Mouse (Mus musculus): ENCODE measurements at regions not wholly inside any gene's neighbourhood (a gene's known extent, or its start where the extent isn't known, plus 50 kb on each side); places are given as distances from the start of the nearest gene placed in this dataset.

DNA sequence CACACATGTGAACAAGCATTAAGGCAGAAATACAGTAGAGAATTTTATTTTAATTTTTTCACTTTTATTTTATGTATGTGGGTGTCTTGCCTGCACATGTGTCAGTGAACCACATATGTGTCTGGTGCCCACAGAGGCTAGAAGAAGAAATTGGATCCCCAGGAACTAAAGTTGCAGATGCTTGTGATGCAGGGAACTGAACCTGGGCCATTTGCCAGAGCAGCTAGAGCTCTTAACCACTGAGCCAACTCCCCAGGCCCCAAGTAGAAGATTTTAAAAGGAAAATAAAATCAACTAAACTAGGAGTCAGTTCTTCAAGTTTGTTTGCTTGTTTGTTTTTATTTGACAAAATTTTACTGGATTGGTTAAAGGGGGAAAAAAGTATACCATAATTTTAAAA lies 185.5 kb upstream of the Kdm8 start:
- Histone ChIP-seq H3K27me3 (ENCODE audit: control insufficient read depth, insufficient read depth, low read length) (no peaks in the 10 kb centered on the region), H3K9me3 (ENCODE audit: control insufficient read depth, low read length) (no peaks in the 10 kb centered on the region), H3K36me3 (ENCODE audit: control insufficient read depth, insufficient read depth, low read length) (no peaks in the 10 kb centered on the region), H3K4me2 (replicated peaks; ENCODE audit: low read depth) (no peak overlapping the region), H3K4me1 (replicated peaks; ENCODE audit: control insufficient read depth, insufficient read depth) (no peaks in the 10 kb centered on the region), H3K4me3 (ENCODE audit: low read depth, low read length) (no peak overlapping the region), H3K9ac (ENCODE audit: low read length) (no peak overlapping the region), H3K27ac (replicated peaks) (no peak overlapping the region)
- ATAC-seq (ENCODE audit: low FRiP score, low TSS enrichment) (no peak), DNase-seq (ENCODE audit: low spot score) (no peak)
- TF ChIP-seq CTCF (IDR thresholded peaks at IDR 0.05; ENCODE audit: low read depth), result no peak
- no peak for TF ChIP-seq EP300 (optimal IDR thresholded peaks at IDR 0.05)

DNA sequence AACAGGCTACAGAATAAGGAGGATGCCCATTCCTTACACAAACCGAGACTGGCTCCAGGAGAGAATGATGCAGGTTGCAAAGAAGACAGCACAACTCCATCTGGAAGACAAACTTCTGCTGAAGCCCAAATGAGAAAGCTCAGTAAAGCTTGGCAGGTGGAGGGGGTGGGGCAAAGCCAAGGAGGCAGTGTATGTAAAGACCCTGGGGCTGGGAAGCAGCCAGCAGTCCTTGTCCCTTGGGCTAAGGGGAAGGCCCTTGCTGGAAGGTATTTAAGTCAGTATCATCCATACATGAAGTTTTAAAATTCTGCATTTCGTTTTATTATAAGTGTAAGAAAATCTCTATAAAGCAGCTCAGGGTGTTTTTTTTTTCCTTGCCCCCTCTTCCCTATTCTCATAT lies 182.3 kb upstream of the Kdm8 start:
- TF ChIP-seq EP300 (optimal IDR thresholded peaks at IDR 0.05), result no peak
- no peak for TF ChIP-seq CTCF (IDR thresholded peaks at IDR 0.05; ENCODE audit: low read depth)
- Histone ChIP-seq H3K36me3 (ENCODE audit: control insufficient read depth, insufficient read depth, low read length) (no peaks in the 10 kb centered on the region), H3K4me1 (replicated peaks; ENCODE audit: control insufficient read depth, insufficient read depth) (no peaks in the 10 kb centered on the region), H3K4me3 (ENCODE audit: low read depth, low read length) (no peak overlapping the region), H3K9ac (ENCODE audit: low read length) (no peak overlapping the region), H3K27me3 (ENCODE audit: control insufficient read depth, insufficient read depth, low read length) (no peaks in the 10 kb centered on the region), H3K9me3 (ENCODE audit: control insufficient read depth, low read length) (no peaks in the 10 kb centered on the region), H3K4me2 (replicated peaks; ENCODE audit: low read depth) (no peak overlapping the region), H3K27ac (replicated peaks) (no peak overlapping the region)
- no peak for DNase-seq (ENCODE audit: low spot score)
- 62% methylated on average over 2 of the region's 2 CpGs for WGBS
- ATAC-seq (ENCODE audit: low FRiP score, low TSS enrichment), result no peak

DNA sequence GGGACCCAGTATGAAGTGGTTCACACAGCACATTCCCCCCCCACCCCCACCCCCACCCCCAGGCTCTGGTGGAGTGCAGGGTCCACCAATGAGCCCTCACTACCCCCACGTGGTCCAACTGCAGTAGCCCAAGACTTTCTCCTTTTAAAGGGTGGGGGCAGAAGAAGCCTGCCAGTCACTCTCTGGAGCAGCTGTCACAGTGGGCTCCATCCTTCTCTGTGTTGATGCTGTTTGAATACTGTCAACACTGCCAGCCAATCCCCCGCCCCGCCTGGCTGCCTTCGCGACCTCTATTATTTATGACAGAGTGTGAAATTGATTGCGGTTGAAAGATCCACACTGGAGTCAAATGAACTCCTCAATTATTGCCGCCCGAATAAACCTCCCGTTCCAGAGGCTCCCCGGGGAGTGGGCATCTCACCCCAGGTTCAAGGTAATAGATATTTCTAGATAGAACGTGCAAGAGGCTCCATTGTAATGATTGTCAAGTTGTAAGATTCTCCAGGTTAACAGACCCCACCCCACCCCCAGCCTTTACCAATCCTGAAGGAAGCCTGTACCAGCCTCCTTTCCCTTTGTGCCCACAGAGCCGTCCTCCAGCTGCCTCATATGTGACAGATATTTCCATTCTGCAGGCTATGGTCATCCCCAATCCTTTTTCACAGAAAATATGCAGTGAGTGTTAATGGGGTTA lies 181.7 kb upstream of the Kdm8 start:
- TF ChIP-seq CTCF (IDR thresholded peaks at IDR 0.05; ENCODE audit: low read depth) (no peak), EP300 (optimal IDR thresholded peaks at IDR 0.05) (no peak)
- DNase-seq (ENCODE audit: low spot score) (no peak), ATAC-seq (ENCODE audit: low FRiP score, low TSS enrichment) (no peak)
- Histone ChIP-seq H3K4me1 (replicated peaks; ENCODE audit: control insufficient read depth, insufficient read depth) (no peaks in the 10 kb centered on the region), H3K36me3 (ENCODE audit: control insufficient read depth, insufficient read depth, low read length) (no peaks in the 10 kb centered on the region), H3K9ac (ENCODE audit: low read length) (no peak overlapping the region), H3K4me2 (replicated peaks; ENCODE audit: low read depth) (no peak overlapping the region), H3K27ac (replicated peaks) (no peak overlapping the region), H3K9me3 (ENCODE audit: control insufficient read depth, low read length) (no peaks in the 10 kb centered on the region), H3K27me3 (ENCODE audit: control insufficient read depth, insufficient read depth, low read length) (no peaks in the 10 kb centered on the region), H3K4me3 (ENCODE audit: low read depth, low read length) (no peak overlapping the region)
- WGBS, result 54% methylated on average over 12 of the region's 12 CpGs

DNA sequence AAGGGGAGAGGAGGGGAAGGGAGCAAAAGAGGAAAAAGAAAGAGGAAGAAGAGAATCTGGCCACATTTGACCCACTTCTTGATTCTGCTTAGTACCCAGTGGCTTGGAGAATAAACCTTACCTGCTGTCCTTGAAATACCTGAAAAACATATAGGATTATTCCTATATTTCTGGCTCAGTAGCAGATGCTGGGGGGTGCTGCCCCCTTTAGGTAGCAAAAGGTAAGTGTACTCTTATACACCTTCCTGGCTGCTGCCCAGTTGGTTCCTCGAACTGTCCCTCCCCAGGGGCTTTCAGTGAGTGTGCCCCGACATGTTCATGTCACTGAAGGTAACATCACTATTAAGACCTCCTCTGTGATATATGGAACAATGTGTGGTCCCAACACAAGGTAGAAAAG lies 180.7 kb upstream of the Kdm8 start:
- no peak overlapping the region for H3K27ac ChIP-seq (replicated peaks)
- H3K4me1 ChIP-seq (replicated peaks; ENCODE audit: control insufficient read depth, insufficient read depth), result no peaks in the 10 kb centered on the region
- no peak overlapping the region for H3K4me3 ChIP-seq (ENCODE audit: low read depth, low read length)
- 57% methylated on average over 2 of the region's 2 CpGs for WGBS
- DNase-seq (ENCODE audit: low spot score), result no peak
- H3K36me3 ChIP-seq (ENCODE audit: control insufficient read depth, insufficient read depth, low read length), result no peaks in the 10 kb centered on the region
- peak; percentile 41 for TF ChIP-seq CTCF (IDR thresholded peaks at IDR 0.05; ENCODE audit: low read depth)
- no peak for TF ChIP-seq EP300 (optimal IDR thresholded peaks at IDR 0.05)
- H3K4me2 ChIP-seq (replicated peaks; ENCODE audit: low read depth), result no peak overlapping the region
- H3K9ac ChIP-seq (ENCODE audit: low read length), result no peak overlapping the region
- no peak for ATAC-seq (ENCODE audit: low FRiP score, low TSS enrichment)
- H3K27me3 ChIP-seq (ENCODE audit: control insufficient read depth, insufficient read depth, low read length), result no peaks in the 10 kb centered on the region
- no peaks in the 10 kb centered on the region for H3K9me3 ChIP-seq (ENCODE audit: control insufficient read depth, low read length)

DNA sequence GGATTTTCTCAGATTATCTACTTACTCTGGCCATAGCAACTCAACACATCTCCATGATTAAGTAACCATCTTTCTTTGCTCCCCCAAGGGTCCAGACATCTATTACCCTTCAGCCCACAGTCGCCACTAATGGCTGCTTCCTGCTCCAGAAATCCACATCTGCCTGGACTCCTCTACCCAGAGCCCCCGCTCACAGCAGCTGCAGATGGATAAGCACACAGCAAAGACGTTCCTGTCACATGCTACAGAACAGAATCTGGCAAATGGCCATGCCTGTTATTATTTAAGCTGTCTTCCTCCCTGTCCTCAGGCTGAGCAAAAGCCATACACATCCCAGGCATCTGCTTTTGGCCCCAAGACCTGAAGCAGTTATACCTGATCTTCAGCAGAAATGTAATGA lies 173.8 kb upstream of the Kdm8 start:
- Histone ChIP-seq H3K9me3 (ENCODE audit: control insufficient read depth, low read length) (no peaks in the 10 kb centered on the region), H3K4me1 (replicated peaks; ENCODE audit: control insufficient read depth, insufficient read depth) (no peaks in the 10 kb centered on the region), H3K4me2 (replicated peaks; ENCODE audit: low read depth) (no peak overlapping the region), H3K4me3 (ENCODE audit: low read depth, low read length) (no peak overlapping the region), H3K36me3 (ENCODE audit: control insufficient read depth, insufficient read depth, low read length) (no peaks in the 10 kb centered on the region), H3K27me3 (ENCODE audit: control insufficient read depth, insufficient read depth, low read length) (no peaks in the 10 kb centered on the region), H3K27ac (replicated peaks) (no peak overlapping the region), H3K9ac (ENCODE audit: low read length) (no peak overlapping the region)
- ATAC-seq (ENCODE audit: low FRiP score, low TSS enrichment), result no peak
- WGBS, result 38% methylated on average over 3 of the region's 3 CpGs
- no peak for TF ChIP-seq CTCF (IDR thresholded peaks at IDR 0.05; ENCODE audit: low read depth)
- TF ChIP-seq EP300 (optimal IDR thresholded peaks at IDR 0.05), result no peak
- DNase-seq (ENCODE audit: low spot score), result no peak

DNA sequence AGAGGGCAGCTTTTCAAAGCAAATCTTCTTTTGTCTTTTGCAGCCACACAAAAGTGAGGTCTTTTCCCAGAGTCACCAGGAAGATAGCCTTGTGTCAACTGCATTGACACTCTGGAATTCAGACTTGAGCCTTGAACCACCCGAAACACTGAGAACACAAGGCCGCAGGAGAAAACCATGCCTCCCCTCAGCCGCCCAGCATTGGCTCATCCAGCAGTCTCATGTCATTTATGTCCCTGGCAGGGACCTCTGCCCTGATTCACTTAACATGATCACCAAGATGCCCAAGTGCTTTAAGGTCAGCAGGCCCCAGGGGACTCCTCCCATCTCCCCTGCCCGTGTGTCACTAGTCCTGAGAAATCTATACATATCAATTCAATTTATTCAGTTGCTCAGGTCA lies 173.1 kb upstream of the Kdm8 start:
- H3K4me3 ChIP-seq (ENCODE audit: low read depth, low read length), result no peak overlapping the region
- no peaks in the 10 kb centered on the region for H3K9me3 ChIP-seq (ENCODE audit: control insufficient read depth, low read length)
- DNase-seq (ENCODE audit: low spot score) (no peak), ATAC-seq (ENCODE audit: low FRiP score, low TSS enrichment) (no peak)
- H3K36me3 ChIP-seq (ENCODE audit: control insufficient read depth, insufficient read depth, low read length), result no peaks in the 10 kb centered on the region
- no peaks in the 10 kb centered on the region for H3K4me1 ChIP-seq (replicated peaks; ENCODE audit: control insufficient read depth, insufficient read depth)
- no peak overlapping the region for H3K4me2 ChIP-seq (replicated peaks; ENCODE audit: low read depth)
- 72% methylated on average over 4 of the region's 4 CpGs for WGBS
- no peaks in the 10 kb centered on the region for H3K27me3 ChIP-seq (ENCODE audit: control insufficient read depth, insufficient read depth, low read length)
- TF ChIP-seq EP300 (optimal IDR thresholded peaks at IDR 0.05) (no peak), CTCF (IDR thresholded peaks at IDR 0.05; ENCODE audit: low read depth) (no peak)
- H3K9ac ChIP-seq (ENCODE audit: low read length), result no peak overlapping the region
- H3K27ac ChIP-seq (replicated peaks), result no peak overlapping the region
